Mouse (Mus musculus) lung, postnatal 0 days (tissue): ENCODE measurements around the gene Mettl17. TPM values are rescaled to one million over a fixed set of nuclear protein-coding genes. Genes with fewer than 3 reads are reported as not detected.

Source experiments
- ATAC-seq: fragments of 200-750 bp; cut with Nextera tagmentation; 2 replicates; pipeline ENCODE4 v1.8.0; 2017; ENCODE audit warnings: moderate library complexity
- DNase-seq: peaks from one replicate; pipeline ENCODE4 v3.0.0-alpha.2; 2016; ENCODE audit warnings: low spot score
- H3K27ac ChIP-seq: fragments of 300-500 bp; sonication (generic); 2 replicates; pipeline ENCODE4 v1.5.1; 2014; ENCODE audit warnings: antibody characterized with exemption, mild to moderate bottlenecking, low read length, mixed read lengths
- H3K27me3 ChIP-seq: fragments of 300-500 bp; sonication (generic); replicated peaks from 2 replicates; pipeline ENCODE4 v1.6.1; 2014; ENCODE audit warnings: low read length, mixed read lengths; ENCODE audit not compliant: insufficient read depth
- H3K36me3 ChIP-seq: fragments of 300-500 bp; sonication (generic); 2 replicates; pipeline ENCODE4 v1.6.1; 2014; ENCODE audit warnings: low read length, mixed read lengths; ENCODE audit not compliant: insufficient read depth
- H3K4me1 ChIP-seq: fragments of 300-500 bp; sonication (generic); 2 replicates; pipeline ENCODE4 v1.6.1; 2014; ENCODE audit warnings: antibody characterized with exemption, low read depth, low read length, mixed read lengths; ENCODE audit not compliant: insufficient read depth
- H3K4me2 ChIP-seq: fragments of 300-500 bp; sonication (generic); replicated peaks from 2 replicates; pipeline ENCODE4 v1.6.1; 2014; ENCODE audit warnings: low read depth, mild to moderate bottlenecking, low read length, moderate library complexity, mixed read lengths
- H3K4me3 ChIP-seq: fragments of 300-500 bp; sonication (generic); 2 replicates; pipeline ENCODE4 v1.5.1; 2014; ENCODE audit warnings: low read depth, low read length
- H3K9ac ChIP-seq: fragments of 300-500 bp; sonication (generic); replicated peaks from 2 replicates; pipeline ENCODE4 v1.6.1; 2014; ENCODE audit warnings: low read depth, mild to moderate bottlenecking
- H3K9me3 ChIP-seq: fragments of 300-500 bp; sonication (generic); 2 replicates; pipeline ENCODE4 v1.6.1; 2016; ENCODE audit warnings: low read length, mixed read lengths
- CTCF ChIP-seq: IDR thresholded peaks from 2 replicates; pipeline ENCODE4 v1.5.1; 2016; ENCODE audit warnings: antibody characterized with exemption, mild to moderate bottlenecking
- EP300 ChIP-seq: IDR thresholded peaks from 2 replicates; pipeline ENCODE4 v1.6.1; 2016; ENCODE audit warnings: antibody characterized with exemption, mild to moderate bottlenecking, control low read depth
- WGBS: fragments of 180-500 bp; shearing (Covaris S2); extraction: QIAGEN DNeasy Blood & Tissue Kit; methylation state at CpG from one replicate; pipeline ENCODE4 v1.1.7; 2014; 5-methylcytosine and 5-hydroxymethylcytosine counted together
- polyA plus RNA-seq: library from polyadenylated mRNA; unstranded; fragments of >200 nt; fragmentation: Nextera tagmentation; extraction: Ambion mirVana; gene quantifications from 2 replicates; pipeline ENCODE4 v1.2.1, GENCODE M21; 2015

Gene Mettl17
- polyA plus RNA-seq, 1 experiment from 2014 or later: 33.9 TPM

DNA sequence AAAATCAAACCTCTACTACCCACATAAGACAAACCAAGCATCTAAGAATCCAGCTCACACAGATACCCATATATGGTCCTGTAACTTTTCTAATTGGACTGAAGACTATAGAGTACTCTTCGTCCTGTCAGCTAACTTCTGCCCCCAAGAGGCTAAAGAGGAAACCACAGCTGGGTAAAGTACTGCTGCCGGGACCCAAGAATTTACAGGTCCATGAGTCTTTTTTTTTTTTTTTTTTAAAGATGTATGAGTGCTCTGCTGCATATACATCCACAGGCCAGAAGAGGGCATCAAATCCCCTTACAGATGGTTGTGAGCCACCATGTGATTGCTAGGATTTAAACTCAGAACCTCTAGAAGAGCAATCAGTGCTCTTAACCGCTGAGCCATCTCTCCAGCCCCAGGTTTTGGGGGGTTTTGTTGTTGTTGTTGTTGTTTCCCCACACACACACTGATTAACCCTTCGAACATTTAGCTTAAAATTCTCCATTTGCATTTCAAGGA is 1.1 kb upstream of the Mettl17 start:
- no peaks in the 10 kb centered on the region for H3K27me3 ChIP-seq
- no peaks in the 10 kb centered on the region for H3K36me3 ChIP-seq
- H3K4me3 ChIP-seq: peak overlapping the region; percentile 69
- DNase-seq: peak; percentile 93
- no peak overlapping the region; the same call in 1 of the 2 replicates for H3K9ac ChIP-seq
- H3K9me3 ChIP-seq: no peaks in the 10 kb centered on the region
- peak; percentile 75 for TF ChIP-seq CTCF
- TF ChIP-seq EP300: no peak
- H3K4me2 ChIP-seq: peak overlapping the region; percentile 89
- H3K27ac ChIP-seq: peak overlapping the region; percentile 80
- H3K4me1 ChIP-seq: peaks cover 4% of the 10 kb centered on the region; the same call in 1 of the 2 replicates
- peak; percentile 63 for ATAC-seq
- WGBS: 2% methylated on average over 4 of the region's 4 CpGs

DNA sequence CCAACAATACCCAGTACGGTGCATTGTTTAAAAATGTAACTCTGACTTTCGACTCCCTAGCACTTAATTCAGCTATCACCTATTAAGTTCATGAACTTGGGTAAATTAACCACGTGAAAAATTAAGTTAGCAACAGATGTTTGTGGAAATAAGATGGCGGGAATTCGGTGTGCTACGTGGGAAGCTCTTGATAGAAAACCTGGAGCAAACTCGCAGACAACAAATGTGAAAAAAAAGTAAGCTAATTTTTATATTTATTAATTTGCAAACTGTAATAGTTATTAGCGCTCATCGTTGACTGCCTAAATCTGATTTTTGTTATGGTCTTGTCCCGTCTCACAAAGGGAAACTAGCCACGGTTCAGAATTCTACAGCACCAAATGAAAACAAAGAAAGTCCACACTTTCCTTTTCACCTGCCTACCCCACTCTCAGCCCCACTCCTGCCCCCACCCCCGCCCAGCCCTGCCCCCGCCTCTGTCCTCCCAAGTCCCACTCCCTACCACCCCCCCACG is 554 bp upstream of the Mettl17 start:
- peak; percentile 67 for DNase-seq
- peaks cover 4% of the 10 kb centered on the region; the same call in 1 of the 2 replicates for H3K4me1 ChIP-seq
- no peak overlapping the region; the same call in 1 of the 2 replicates for H3K9ac ChIP-seq
- peak overlapping the region; percentile 69 for H3K4me3 ChIP-seq
- TF ChIP-seq CTCF: no peak
- TF ChIP-seq EP300: no peak
- H3K4me2 ChIP-seq: peak overlapping the region; percentile 89
- no peaks in the 10 kb centered on the region for H3K27me3 ChIP-seq
- H3K27ac ChIP-seq: peak overlapping the region; percentile 80
- WGBS: under 1% methylated on average over 14 of the region's 14 CpGs
- 0 out of 2 replicates have a peak, but pooled peaks cover 4% of the 10 kb centered on the region for H3K36me3 ChIP-seq
- no peaks in the 10 kb centered on the region for H3K9me3 ChIP-seq
- peak; percentile 35 for ATAC-seq

DNA sequence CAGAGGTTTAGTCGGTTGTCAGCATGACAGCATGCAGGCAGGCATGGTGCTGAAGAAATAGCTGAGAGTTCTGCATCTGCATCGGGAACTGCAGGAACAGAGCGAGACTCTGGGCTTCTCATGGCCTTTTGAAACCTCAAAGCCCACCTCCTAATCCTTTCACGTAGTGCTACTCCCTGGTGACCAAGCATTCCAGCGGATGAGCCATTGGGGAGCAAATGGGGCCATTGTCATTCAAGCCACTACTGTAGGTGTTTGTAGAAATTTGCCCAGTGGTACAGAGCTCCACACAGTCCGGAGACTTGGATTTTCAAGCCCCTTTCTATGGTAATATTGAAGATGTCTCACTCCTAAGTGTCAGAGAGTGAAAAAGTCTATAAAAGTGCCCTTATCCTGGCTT is 1.4 kb downstream of the Mettl17 start:
- 64% methylated on average over 6 of the region's 6 CpGs for WGBS
- ATAC-seq: no peak
- H3K36me3 ChIP-seq: peaks cover 14% of the 10 kb centered on the region

DNA sequence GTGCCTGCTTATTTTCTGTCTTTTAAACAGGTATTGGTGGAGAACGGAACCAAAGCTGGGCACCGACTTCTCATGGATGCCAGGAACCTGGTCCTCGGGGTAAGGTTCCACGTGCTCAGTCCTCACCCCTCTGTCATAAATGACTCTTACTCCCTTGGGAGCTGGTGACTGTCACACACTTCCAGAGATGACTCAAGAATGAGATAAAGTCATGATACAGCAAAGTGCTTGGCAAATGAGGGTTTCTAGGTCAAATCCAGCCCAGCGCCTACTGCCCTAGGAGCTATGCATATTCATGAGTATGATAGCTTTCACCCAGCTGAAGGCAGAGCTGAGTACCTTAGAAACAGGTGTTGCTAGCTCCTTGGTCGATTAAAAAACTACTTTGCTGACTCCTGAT is 5.2 kb downstream of the Mettl17 start:
- WGBS: 88% methylated on average over 6 of the region's 6 CpGs
- TF ChIP-seq CTCF (no peak), EP300 (no peak)
- Histone ChIP-seq H3K27ac (no peak overlapping the region), H3K4me3 (no peak overlapping the region), H3K9me3 (no peaks in the 10 kb centered on the region), H3K36me3 (peaks cover 22% of the 10 kb centered on the region), H3K4me2 (no peak overlapping the region), H3K9ac (no peak overlapping the region), H3K4me1 (peaks cover 4% of the 10 kb centered on the region; the same call in 1 of the 2 replicates), H3K27me3 (no peaks in the 10 kb centered on the region)
- no peak for DNase-seq
- ATAC-seq: no peak

More for the DNA sequence above, 1.4 kb downstream of the Mettl17 start:
- H3K9me3 ChIP-seq: no peaks in the 10 kb centered on the region
- peaks cover 4% of the 10 kb centered on the region; the same call in 1 of the 2 replicates for H3K4me1 ChIP-seq
- H3K27me3 ChIP-seq: no peaks in the 10 kb centered on the region
- DNase-seq: no peak
- no peak overlapping the region for H3K27ac ChIP-seq
- H3K4me3 ChIP-seq: no peak overlapping the region
- H3K4me2 ChIP-seq: no peak overlapping the region
- TF ChIP-seq CTCF (no peak), EP300 (no peak)
- no peak overlapping the region for H3K9ac ChIP-seq

DNA sequence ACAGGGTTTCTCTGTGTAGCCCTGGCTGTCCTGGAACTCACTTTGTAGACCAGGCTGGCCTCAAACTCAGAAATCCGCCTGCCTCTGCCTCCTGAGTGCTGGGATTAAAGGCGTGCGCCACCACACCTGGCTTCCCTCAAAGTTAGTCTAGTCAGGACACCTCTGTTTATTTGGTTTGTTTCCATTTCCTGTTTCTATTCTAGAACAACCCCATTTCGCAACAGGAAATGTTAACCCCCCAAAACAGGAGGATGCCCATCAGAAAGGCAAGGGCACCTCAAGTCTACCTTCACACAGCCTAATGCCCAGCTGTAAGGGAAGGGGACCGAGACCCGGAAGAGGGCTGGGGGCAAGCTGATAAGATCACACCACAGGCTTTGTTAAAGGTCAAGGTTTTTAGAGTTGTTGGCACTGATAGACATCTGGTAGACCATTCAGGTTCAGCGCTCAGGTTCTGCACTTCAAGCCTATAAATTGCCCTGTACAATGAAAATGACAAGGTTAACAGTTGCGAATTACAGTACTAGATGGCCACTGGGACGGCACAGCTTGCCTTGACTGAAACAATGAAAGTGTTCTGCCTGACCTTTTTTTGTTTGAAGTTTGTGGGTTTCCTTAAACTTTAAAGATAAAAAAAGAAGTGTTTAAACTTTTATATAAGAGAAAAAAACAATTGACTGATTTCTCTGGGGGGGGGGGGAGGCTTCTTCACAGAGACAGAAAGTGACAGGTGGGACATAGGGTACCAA is 7.7 kb downstream of the Mettl17 start, which contains the start of gene Slc39a2:
Gene Slc39a2 (plus strand): TSS at position 699 of the 749 bp plus-strand sequence.
- TF ChIP-seq EP300: no peak
- no peak for TF ChIP-seq CTCF
- no peak for DNase-seq
- H3K9me3 ChIP-seq: no peaks in the 10 kb centered on the region
- H3K4me3 ChIP-seq: no peak within 1 kb of the TSS
- H3K9ac ChIP-seq: no peak within 1 kb of the TSS
- H3K27ac ChIP-seq: peak within 1 kb of the TSS; percentile 8
- no peaks in the 10 kb centered on the region for H3K4me1 ChIP-seq
- no peak within 1 kb of the TSS for H3K4me2 ChIP-seq
- WGBS: 89% methylated on average over 9 of the region's 9 CpGs
- no peaks in the 10 kb centered on the region for H3K27me3 ChIP-seq
- ATAC-seq: no peak
- H3K36me3 ChIP-seq: peaks cover 22% of the 10 kb centered on the region

DNA sequence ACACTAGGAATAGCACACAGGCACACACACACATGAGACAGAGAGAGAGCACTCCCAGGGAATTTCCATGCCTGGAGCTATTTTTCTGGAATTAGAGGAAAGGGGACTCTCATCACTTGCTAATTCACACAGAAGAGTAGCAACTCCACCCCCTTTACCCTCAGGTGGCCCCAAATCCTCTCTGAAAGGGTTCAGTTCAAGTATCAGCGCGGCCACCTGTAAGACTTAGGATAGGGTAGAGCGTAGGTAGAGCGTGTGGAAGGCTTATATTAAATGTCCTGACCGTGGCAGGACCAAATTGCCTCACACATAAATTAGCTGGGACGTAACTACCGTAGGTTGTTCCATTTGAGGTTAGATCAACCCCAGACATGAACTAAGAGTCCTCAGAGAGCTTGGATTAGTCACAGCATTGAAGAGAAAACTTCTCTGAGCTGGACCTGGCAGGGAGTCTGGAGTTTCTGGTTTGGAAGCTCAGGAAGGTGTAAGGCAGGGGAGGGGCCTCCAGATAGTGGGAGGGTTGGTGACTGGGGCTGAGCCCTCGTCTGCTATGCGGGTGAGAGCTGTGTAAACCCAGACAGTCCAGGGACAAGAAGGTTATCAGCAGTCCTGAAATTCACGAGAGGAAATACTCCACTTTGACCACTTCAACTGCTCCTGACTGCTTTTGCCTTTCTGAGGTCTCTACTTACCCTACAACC is 8.6 kb downstream of the Mettl17 start:
- no peak for TF ChIP-seq CTCF
- TF ChIP-seq EP300: peak; percentile 67; the same call in 1 of the 2 replicates
- Histone ChIP-seq H3K4me2 (no peak overlapping the region), H3K27ac (peak overlapping the region; percentile 8), H3K9me3 (no peaks in the 10 kb centered on the region), H3K4me3 (no peak overlapping the region), H3K36me3 (peaks cover 22% of the 10 kb centered on the region), H3K27me3 (no peaks in the 10 kb centered on the region), H3K4me1 (no peaks in the 10 kb centered on the region), H3K9ac (no peak overlapping the region)
- peak; percentile 97 for ATAC-seq
- WGBS: 27% methylated on average over 10 of the region's 10 CpGs
- peak; percentile 81 for DNase-seq
